Mouse (Mus musculus): ENCODE measurements around the gene Bckdhb. TPM values are rescaled to one million over a fixed set of nuclear protein-coding genes. Genes with fewer than 3 reads are reported as not detected.
"Not testable (repeated sequence)": the region's sequence is repeated elsewhere in the genome, so short reads cannot be mapped to it uniquely, and the experiment has no call there.

The Bckdhb gene
- polyA plus RNA-seq, 1 experiment: 35.5 TPM

- no peak overlapping the region for H3K4me3 ChIP-seq (ENCODE audit: insufficient read depth, low read length)
- no peak overlapping the region for H3K27ac ChIP-seq (ENCODE audit: insufficient read depth, low read length)
- TF ChIP-seq POLR2A (IDR thresholded peaks at IDR 0.05; ENCODE audit: extremely low read depth, insufficient read depth, low read length) (no peak), CTCF (IDR thresholded peaks at IDR 0.05; ENCODE audit: extremely low read depth, insufficient read depth, low read length) (no peak)
- H3K4me1 ChIP-seq (ENCODE audit: control insufficient read depth, insufficient read depth, low read length): no peaks in the 10 kb centered on the region
Observed at GRCm38 (mm10) chr9:84011146-84011545, 86.2 kb downstream of the Bckdhb start.

- not testable (repeated sequence) for H3K4me3 ChIP-seq (ENCODE audit: insufficient read depth, low read length)
Observed at GRCm38 (mm10) chr9:84018141-84018540, 93.2 kb downstream of the Bckdhb start.

GRCm38 (mm10) chr9:84019627-84020026, 94.7 kb downstream of the Bckdhb start:
- H3K27ac ChIP-seq (ENCODE audit: insufficient read depth, low read length): no peak overlapping the region
- TF ChIP-seq POLR2A (IDR thresholded peaks at IDR 0.05; ENCODE audit: extremely low read depth, insufficient read depth, low read length) (no peak), CTCF (IDR thresholded peaks at IDR 0.05; ENCODE audit: extremely low read depth, insufficient read depth, low read length) (peak; percentile 52; the same call in 1 of the 2 replicates)

More at GRCm38 (mm10) chr9:84018141-84018540, 93.2 kb downstream of the Bckdhb start:
- not testable (repeated sequence) for H3K27ac ChIP-seq (ENCODE audit: insufficient read depth, low read length); H3K4me1 ChIP-seq (ENCODE audit: control insufficient read depth, insufficient read depth, low read length)

GRCm38 (mm10) chr9:84021189-84021588, 96.2 kb downstream of the Bckdhb start:
- Histone ChIP-seq H3K4me3 (ENCODE audit: insufficient read depth, low read length) (no peak overlapping the region), H3K27ac (ENCODE audit: insufficient read depth, low read length) (no peak overlapping the region), H3K4me1 (ENCODE audit: control insufficient read depth, insufficient read depth, low read length) (no peaks in the 10 kb centered on the region)
- TF ChIP-seq CTCF (IDR thresholded peaks at IDR 0.05; ENCODE audit: extremely low read depth, insufficient read depth, low read length) (no peak), POLR2A (IDR thresholded peaks at IDR 0.05; ENCODE audit: extremely low read depth, insufficient read depth, low read length) (no peak)

More at GRCm38 (mm10) chr9:84019627-84020026, 94.7 kb downstream of the Bckdhb start:
- H3K4me3 ChIP-seq (ENCODE audit: insufficient read depth, low read length): no peak overlapping the region
- no peaks in the 10 kb centered on the region for H3K4me1 ChIP-seq (ENCODE audit: control insufficient read depth, insufficient read depth, low read length)

- H3K27ac ChIP-seq (ENCODE audit: insufficient read depth, low read length): no peak overlapping the region
- H3K4me3 ChIP-seq (ENCODE audit: insufficient read depth, low read length): no peak overlapping the region
- no peaks in the 10 kb centered on the region; the same call in 1 of the 2 replicates for H3K4me1 ChIP-seq (ENCODE audit: control insufficient read depth, insufficient read depth, low read length)
- TF ChIP-seq POLR2A (IDR thresholded peaks at IDR 0.05; ENCODE audit: extremely low read depth, insufficient read depth, low read length) (no peak), CTCF (IDR thresholded peaks at IDR 0.05; ENCODE audit: extremely low read depth, insufficient read depth, low read length) (no peak)
Observed at GRCm38 (mm10) chr9:84028120-84028519, 103.2 kb downstream of the Bckdhb start.

- TF ChIP-seq POLR2A (IDR thresholded peaks at IDR 0.05; ENCODE audit: extremely low read depth, insufficient read depth, low read length) (no peak), CTCF (IDR thresholded peaks at IDR 0.05; ENCODE audit: extremely low read depth, insufficient read depth, low read length) (no peak)
- no peak overlapping the region for H3K4me3 ChIP-seq (ENCODE audit: insufficient read depth, low read length)
- no peak overlapping the region for H3K27ac ChIP-seq (ENCODE audit: insufficient read depth, low read length)
- no peaks in the 10 kb centered on the region; the same call in 1 of the 2 replicates for H3K4me1 ChIP-seq (ENCODE audit: control insufficient read depth, insufficient read depth, low read length)
Observed at GRCm38 (mm10) chr9:84030691-84031290, 105.8 kb downstream of the Bckdhb start.

- Histone ChIP-seq H3K27ac (ENCODE audit: insufficient read depth, low read length) (no peak overlapping the region), H3K4me1 (ENCODE audit: control insufficient read depth, insufficient read depth, low read length) (no peaks in the 10 kb centered on the region; the same call in 1 of the 2 replicates), H3K4me3 (ENCODE audit: insufficient read depth, low read length) (no peak overlapping the region)
- TF ChIP-seq CTCF (IDR thresholded peaks at IDR 0.05; ENCODE audit: extremely low read depth, insufficient read depth, low read length): no peak
- no peak for TF ChIP-seq POLR2A (IDR thresholded peaks at IDR 0.05; ENCODE audit: extremely low read depth, insufficient read depth, low read length)
Observed at GRCm38 (mm10) chr9:84031406-84031805, 106.5 kb downstream of the Bckdhb start.

GRCm38 (mm10) chr9:84032669-84033341, 107.9 kb downstream of the Bckdhb start:
- no peak overlapping the region for H3K27ac ChIP-seq (ENCODE audit: insufficient read depth, low read length)
- no peak for TF ChIP-seq CTCF (IDR thresholded peaks at IDR 0.05; ENCODE audit: extremely low read depth, insufficient read depth, low read length)
- no peak for TF ChIP-seq POLR2A (IDR thresholded peaks at IDR 0.05; ENCODE audit: extremely low read depth, insufficient read depth, low read length)
- H3K4me3 ChIP-seq (ENCODE audit: insufficient read depth, low read length): no peak overlapping the region
- H3K4me1 ChIP-seq (ENCODE audit: control insufficient read depth, insufficient read depth, low read length): no peaks in the 10 kb centered on the region; the same call in 1 of the 2 replicates

- TF ChIP-seq CTCF (IDR thresholded peaks at IDR 0.05; ENCODE audit: extremely low read depth, insufficient read depth, low read length) (no peak), POLR2A (IDR thresholded peaks at IDR 0.05; ENCODE audit: extremely low read depth, insufficient read depth, low read length) (no peak)
- no peaks in the 10 kb centered on the region; the same call in 1 of the 2 replicates for H3K4me1 ChIP-seq (ENCODE audit: control insufficient read depth, insufficient read depth, low read length)
- H3K4me3 ChIP-seq (ENCODE audit: insufficient read depth, low read length): no peak overlapping the region
- H3K27ac ChIP-seq (ENCODE audit: insufficient read depth, low read length): no peak overlapping the region
Observed at GRCm38 (mm10) chr9:84036046-84036445, 111.1 kb downstream of the Bckdhb start.

- no peak for TF ChIP-seq CTCF (IDR thresholded peaks at IDR 0.05; ENCODE audit: extremely low read depth, insufficient read depth, low read length)
- TF ChIP-seq POLR2A (IDR thresholded peaks at IDR 0.05; ENCODE audit: extremely low read depth, insufficient read depth, low read length): no peak
- H3K27ac ChIP-seq (ENCODE audit: insufficient read depth, low read length): no peak overlapping the region
- H3K4me1 ChIP-seq (ENCODE audit: control insufficient read depth, insufficient read depth, low read length): no peaks in the 10 kb centered on the region; the same call in 1 of the 2 replicates
- no peak overlapping the region for H3K4me3 ChIP-seq (ENCODE audit: insufficient read depth, low read length)
Observed at GRCm38 (mm10) chr9:84037224-84037623, 112.3 kb downstream of the Bckdhb start.
